Mouse (Mus musculus) ES-E14 (cell line): ENCODE measurements around the gene Rfxank.

ENCODE experiments used
- CHD2 ChIP-seq: IDR thresholded peaks from 2 replicates; pipeline ENCODE4 v1.6.1; 2014; ENCODE audit warnings: mild to moderate bottlenecking, low read depth, low read length, inconsistent platforms
- HCFC1 ChIP-seq: IDR thresholded peaks from 2 replicates; pipeline ENCODE4 v1.6.1; 2012; ENCODE audit warnings: low read length, inconsistent platforms, borderline replicate concordance; ENCODE audit not compliant: insufficient read depth
- MAFK ChIP-seq: IDR thresholded peaks from 2 replicates; pipeline ENCODE4 v1.6.1; 2014; ENCODE audit warnings: mild to moderate bottlenecking, low read depth, low read length, inconsistent platforms; ENCODE audit not compliant: insufficient read depth
- ZC3H11A ChIP-seq: IDR thresholded peaks from 2 replicates; pipeline ENCODE4 v1.6.1; 2012; ENCODE audit warnings: low read depth, mild to moderate bottlenecking, inconsistent platforms, low read length, borderline replicate concordance
- ZNF384 ChIP-seq: IDR thresholded peaks from 2 replicates; pipeline ENCODE4 v1.6.1; 2012; ENCODE audit warnings: low read depth, low read length, inconsistent platforms

DNA sequence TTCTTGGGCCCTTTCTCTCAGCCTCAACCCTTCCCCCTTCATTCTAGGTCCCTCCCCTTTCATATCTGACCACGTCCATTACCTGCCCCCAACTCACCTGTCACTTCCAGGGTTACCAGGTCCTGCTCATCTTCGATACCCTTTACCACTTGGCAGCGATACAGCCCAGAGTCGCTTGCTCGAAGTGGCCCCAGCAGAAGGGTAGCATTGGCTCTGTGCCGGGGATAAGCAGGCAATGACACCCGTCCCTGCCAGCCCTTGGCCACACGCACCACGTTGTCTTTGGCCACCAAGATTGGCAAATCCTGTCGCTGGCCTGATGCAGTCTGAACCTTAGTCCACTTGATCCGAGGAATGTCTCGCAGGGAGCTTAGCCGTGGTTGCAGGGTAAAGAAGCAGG is 24.1 kb downstream of the Rfxank start:
- no peak for TF ChIP-seq HCFC1
- TF ChIP-seq CHD2 = no peak
- no peak for TF ChIP-seq ZC3H11A
- TF ChIP-seq ZNF384 = no peak
- no peak for TF ChIP-seq MAFK
